Mouse (Mus musculus): ENCODE results near the gene Phlda3. TPM values are rescaled to one million over a fixed set of nuclear protein-coding genes. Genes with fewer than 3 reads are reported as not detected.

The Phlda3 gene
- 20.2 and 21.4 TPM in 2 replicates for polyA plus RNA-seq (2016; fragmentation: Nextera tagmentation; extraction: Ambion mirVana)

DNA sequence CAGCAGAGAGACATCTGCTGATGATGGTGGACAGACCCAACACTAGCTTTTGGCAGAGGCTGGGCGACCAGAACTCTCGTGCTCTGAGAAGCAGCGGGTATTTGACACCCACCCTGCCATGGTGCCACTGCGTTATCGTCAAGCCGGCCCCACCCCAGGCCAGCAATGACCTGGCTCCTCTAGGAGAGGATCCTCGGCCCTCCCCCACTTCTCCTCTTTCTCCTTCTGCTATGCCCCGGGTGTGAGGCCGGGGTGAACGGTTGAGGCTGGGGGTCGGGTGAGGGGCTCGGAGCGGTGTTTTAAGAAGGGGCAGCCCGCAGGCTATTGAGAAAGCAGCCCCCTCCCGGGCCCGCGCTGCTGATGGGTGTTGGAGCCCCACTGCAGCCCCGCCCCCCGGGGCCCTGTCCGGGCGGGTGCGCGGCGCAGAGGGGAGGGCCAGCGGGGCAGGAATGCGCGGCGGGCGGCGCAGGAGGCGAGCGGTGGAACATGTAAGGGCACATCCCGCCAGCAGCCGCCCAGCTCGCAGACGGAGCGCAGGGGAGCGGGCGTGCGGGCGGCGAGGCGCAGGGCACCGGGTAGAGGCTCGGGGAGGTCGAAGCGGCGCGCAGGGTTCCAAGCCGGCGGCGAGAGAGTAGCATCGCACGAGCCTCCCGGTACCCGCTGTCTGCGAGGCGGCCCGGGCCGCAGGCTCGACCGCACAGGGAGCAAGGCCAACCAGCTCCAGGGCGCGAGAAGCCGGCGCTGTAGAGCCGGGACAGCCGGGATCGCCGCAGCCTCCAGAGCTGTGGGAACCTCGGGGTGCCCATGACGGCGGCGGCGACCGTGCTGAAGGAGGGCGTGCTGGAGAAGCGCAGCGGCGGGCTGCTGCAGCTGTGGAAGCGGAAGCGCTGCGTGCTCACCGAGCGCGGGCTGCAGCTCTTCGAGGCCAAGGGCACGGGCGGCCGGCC is at the start of gene Phlda3:
Phlda3 (plus strand) TSS at position 475 of the 947 bp plus-strand sequence.
- WGBS = under 1% methylated on average over 90 of the region's 90 CpGs
- H3K36me3 ChIP-seq (replicated peaks) = peaks cover 15% of the 10 kb centered on the region

DNA sequence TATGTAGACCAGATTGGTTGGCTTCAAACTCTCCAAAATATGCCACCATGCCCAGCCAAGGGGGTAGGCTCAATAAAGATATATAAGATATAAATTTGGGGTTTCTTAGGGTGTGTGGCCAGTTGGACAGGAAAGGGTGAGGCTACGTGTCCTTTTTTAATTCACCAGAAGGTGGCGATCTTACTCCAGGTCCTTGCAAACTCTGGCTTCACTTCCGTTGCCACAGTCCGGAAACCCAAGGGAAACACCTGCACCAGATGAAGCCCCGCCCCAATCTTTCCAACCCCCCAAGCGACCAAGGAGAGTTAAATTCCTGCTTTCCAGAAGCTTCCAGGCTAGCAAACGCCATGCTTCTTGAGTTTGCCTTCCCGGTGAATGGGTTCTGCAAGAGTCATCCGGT is 46.4 kb upstream of the Phlda3 start:
- Histone ChIP-seq H3K4me1 (peaks cover 10% of the 10 kb centered on the region; the same call in 1 of the 2 replicates), H3K27ac (no peak overlapping the region), H3K9me3 (no peaks in the 10 kb centered on the region), H3K36me3 (replicated peaks) (no peaks in the 10 kb centered on the region), H3K4me3 (no peak overlapping the region), H3K27me3 (ENCODE audit: poor library complexity, severe bottlenecking) (no peaks in the 10 kb centered on the region)
- peak; percentile 65 for DNase-seq (ENCODE audit: extremely low spot score, low spot score)
- WGBS = 19% methylated on average over 9 of the region's 9 CpGs

More for the DNA sequence above, at the start of gene Phlda3:
- Histone ChIP-seq H3K4me1 (peaks cover 48% of the 10 kb centered on the region), H3K27ac (peak within 1 kb of the TSS; percentile 91), H3K27me3 (ENCODE audit: poor library complexity, severe bottlenecking) (peaks cover 68% of the 10 kb centered on the region), H3K9me3 (no peaks in the 10 kb centered on the region), H3K4me3 (peak within 1 kb of the TSS; percentile 65)
- DNase-seq (ENCODE audit: extremely low spot score, low spot score) = peak; percentile 65

DNA sequence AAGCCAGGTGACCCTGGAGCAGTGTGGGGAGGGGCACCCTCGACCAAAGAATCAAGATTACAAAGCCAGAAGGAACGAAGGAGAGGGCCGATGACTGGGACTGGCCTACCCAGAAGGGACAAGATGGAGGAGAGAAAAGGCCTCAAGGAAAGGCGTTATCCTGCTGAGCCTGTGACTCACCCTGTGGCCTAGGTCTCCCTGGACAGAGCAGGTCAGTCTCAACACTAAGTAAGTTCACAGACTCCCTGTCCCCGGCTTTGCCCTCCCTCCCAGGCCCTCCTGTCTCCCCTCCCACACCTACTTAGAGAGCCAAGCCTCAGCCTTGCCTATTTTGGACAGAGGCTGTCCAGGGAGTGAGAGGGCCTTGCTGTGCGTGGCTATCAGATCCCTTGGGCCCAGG is 45.9 kb upstream of the Phlda3 start, which contains the start of gene Csrp1:
Csrp1 (plus strand) TSS at position 79 of the 400 bp plus-strand sequence.
- H3K4me1 ChIP-seq = peaks cover 8% of the 10 kb centered on the region; the same call in 1 of the 2 replicates
- 0 out of 2 replicates have a peak within 1 kb of the TSS, but pooled peaks have one; percentile 25 for H3K27ac ChIP-seq
- H3K9me3 ChIP-seq = no peaks in the 10 kb centered on the region
- 70% methylated on average over 6 of the region's 6 CpGs for WGBS
- no peak within 1 kb of the TSS for H3K4me3 ChIP-seq
- H3K27me3 ChIP-seq (ENCODE audit: poor library complexity, severe bottlenecking) = no peaks in the 10 kb centered on the region
- no peaks in the 10 kb centered on the region for H3K36me3 ChIP-seq (replicated peaks)
- no peak for DNase-seq (ENCODE audit: extremely low spot score, low spot score)

GRCm38 (mm10) chr1:135723016-135723415 is 42.9 kb upstream of the Phlda3 start:
- Histone ChIP-seq H3K4me3 (no peak overlapping the region), H3K27ac (no peak overlapping the region), H3K4me1 (peaks cover 11% of the 10 kb centered on the region), H3K9me3 (no peaks in the 10 kb centered on the region), H3K27me3 (ENCODE audit: poor library complexity, severe bottlenecking) (peaks cover under 1% of the 10 kb centered on the region), H3K36me3 (replicated peaks) (no peaks in the 10 kb centered on the region)
- DNase-seq (ENCODE audit: extremely low spot score, low spot score) = no peak
- WGBS = 56% methylated on average over 1 of the region's 1 CpGs

- no peak overlapping the region for H3K4me3 ChIP-seq
- H3K27ac ChIP-seq = no peak overlapping the region
- H3K36me3 ChIP-seq (replicated peaks) = no peaks in the 10 kb centered on the region
- 70% methylated on average over 4 of the region's 4 CpGs for WGBS
- H3K4me1 ChIP-seq = peaks cover 22% of the 10 kb centered on the region
- peaks cover 7% of the 10 kb centered on the region for H3K27me3 ChIP-seq (ENCODE audit: poor library complexity, severe bottlenecking)
- no peak for DNase-seq (ENCODE audit: extremely low spot score, low spot score)
- no peaks in the 10 kb centered on the region for H3K9me3 ChIP-seq
Measured at GRCm38 (mm10) chr1:135724134-135724533, 41.8 kb upstream of the Phlda3 start.

GRCm38 (mm10) chr1:135725324-135725723 is 40.6 kb upstream of the Phlda3 start:
- no peaks in the 10 kb centered on the region for H3K36me3 ChIP-seq (replicated peaks)
- H3K27me3 ChIP-seq (ENCODE audit: poor library complexity, severe bottlenecking) = peaks cover 15% of the 10 kb centered on the region
- no peak overlapping the region for H3K27ac ChIP-seq
- peaks cover 26% of the 10 kb centered on the region for H3K4me1 ChIP-seq
- H3K4me3 ChIP-seq = no peak overlapping the region
- H3K9me3 ChIP-seq = no peaks in the 10 kb centered on the region
- WGBS = 92% methylated on average over 6 of the region's 6 CpGs
- DNase-seq (ENCODE audit: extremely low spot score, low spot score) = no peak

DNA sequence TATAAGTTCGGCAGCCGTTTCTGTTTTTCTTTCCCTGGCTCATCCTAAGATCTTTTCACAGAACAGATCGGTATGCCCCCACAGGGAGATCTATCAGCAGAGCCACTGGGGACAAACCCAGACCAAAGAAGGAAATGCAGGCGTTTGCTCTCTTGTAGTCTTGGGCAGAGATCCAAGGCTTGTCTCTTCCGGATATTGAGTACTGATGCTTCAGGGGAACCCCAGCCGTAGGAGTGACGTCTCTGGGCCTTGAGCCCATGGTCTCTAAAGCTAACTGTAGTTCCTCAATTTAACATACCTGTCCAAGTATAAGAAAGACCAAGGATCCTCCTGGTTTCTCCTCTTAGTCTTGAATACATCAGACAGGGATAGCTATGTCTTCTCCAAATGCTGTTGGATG is 40.0 kb upstream of the Phlda3 start:
- Histone ChIP-seq H3K4me1 (peaks cover 31% of the 10 kb centered on the region), H3K27me3 (ENCODE audit: poor library complexity, severe bottlenecking) (peaks cover 21% of the 10 kb centered on the region), H3K9me3 (no peaks in the 10 kb centered on the region), H3K4me3 (no peak overlapping the region), H3K36me3 (replicated peaks) (no peaks in the 10 kb centered on the region), H3K27ac (no peak overlapping the region)
- no peak for DNase-seq (ENCODE audit: extremely low spot score, low spot score)
- 90% methylated on average over 7 of the region's 7 CpGs for WGBS

- Histone ChIP-seq H3K36me3 (replicated peaks) (no peaks in the 10 kb centered on the region), H3K27ac (peak overlapping the region; percentile 87)
Measured at GRCm38 (mm10) chr1:135728631-135729366, 37.1 kb upstream of the Phlda3 start.

GRCm38 (mm10) chr1:135729367-135729713 is 36.6 kb upstream of the Phlda3 start:
- DNase-seq (ENCODE audit: extremely low spot score, low spot score) = no peak
- Histone ChIP-seq H3K9me3 (no peaks in the 10 kb centered on the region), H3K4me3 (peak overlapping the region; percentile 71), H3K36me3 (replicated peaks) (no peaks in the 10 kb centered on the region), H3K27ac (peak overlapping the region; percentile 87), H3K4me1 (peaks cover 63% of the 10 kb centered on the region), H3K27me3 (ENCODE audit: poor library complexity, severe bottlenecking) (peaks cover 24% of the 10 kb centered on the region)
- 0% methylated on average over 11 of the region's 11 CpGs for WGBS

More at GRCm38 (mm10) chr1:135728631-135729366, 37.1 kb upstream of the Phlda3 start:
- WGBS = 2% methylated on average over 35 of the region's 35 CpGs
- peaks cover 58% of the 10 kb centered on the region for H3K4me1 ChIP-seq
- H3K27me3 ChIP-seq (ENCODE audit: poor library complexity, severe bottlenecking) = peaks cover 24% of the 10 kb centered on the region
- peak; percentile 85 for DNase-seq (ENCODE audit: extremely low spot score, low spot score)
- H3K9me3 ChIP-seq = no peaks in the 10 kb centered on the region
- H3K4me3 ChIP-seq = peak overlapping the region; percentile 71

DNA sequence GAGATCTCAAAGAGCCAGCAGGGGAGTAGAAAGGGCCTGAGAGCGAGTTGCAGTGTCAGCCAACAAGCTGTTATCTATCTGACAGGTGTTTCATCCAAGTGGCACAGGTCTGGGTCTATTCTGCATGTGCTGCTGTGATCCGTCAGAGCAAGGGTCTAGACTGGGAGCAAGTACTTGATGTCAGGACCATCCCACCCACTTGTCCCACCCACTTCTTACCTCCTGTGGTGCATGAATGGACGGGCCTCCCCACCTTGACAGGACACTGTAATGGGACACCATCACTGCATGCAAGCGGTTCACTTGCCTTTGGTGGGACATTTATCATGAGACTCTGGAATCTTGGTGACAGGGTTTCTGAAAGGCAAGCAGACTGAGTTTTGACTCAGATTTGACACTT is 36.1 kb upstream of the Phlda3 start:
- no peak for DNase-seq (ENCODE audit: extremely low spot score, low spot score)
- H3K4me3 ChIP-seq = peak overlapping the region; percentile 71
- H3K27ac ChIP-seq = peak overlapping the region; percentile 87
- peaks cover 24% of the 10 kb centered on the region for H3K27me3 ChIP-seq (ENCODE audit: poor library complexity, severe bottlenecking)
- 21% methylated on average over 4 of the region's 4 CpGs for WGBS
- no peaks in the 10 kb centered on the region for H3K36me3 ChIP-seq (replicated peaks)
- H3K4me1 ChIP-seq = peaks cover 68% of the 10 kb centered on the region
- no peaks in the 10 kb centered on the region for H3K9me3 ChIP-seq

GRCm38 (mm10) chr1:135730296-135730695 is 35.6 kb upstream of the Phlda3 start:
- Histone ChIP-seq H3K4me1 (peaks cover 73% of the 10 kb centered on the region), H3K4me3 (peak overlapping the region; percentile 71)

GRCm38 (mm10) chr1:135731393-135731792 is 34.5 kb upstream of the Phlda3 start:
- no peak for DNase-seq (ENCODE audit: extremely low spot score, low spot score)
- Histone ChIP-seq H3K9me3 (no peaks in the 10 kb centered on the region), H3K4me1 (peaks cover 80% of the 10 kb centered on the region), H3K27ac (peak overlapping the region; percentile 67), H3K4me3 (no peak overlapping the region), H3K27me3 (ENCODE audit: poor library complexity, severe bottlenecking) (peaks cover 24% of the 10 kb centered on the region), H3K36me3 (replicated peaks) (no peaks in the 10 kb centered on the region)
- WGBS = 77% methylated on average over 7 of the region's 7 CpGs

More at GRCm38 (mm10) chr1:135730296-135730695, 35.6 kb upstream of the Phlda3 start:
- Histone ChIP-seq H3K27me3 (ENCODE audit: poor library complexity, severe bottlenecking) (peaks cover 24% of the 10 kb centered on the region), H3K27ac (peak overlapping the region; percentile 64), H3K36me3 (replicated peaks) (no peaks in the 10 kb centered on the region), H3K9me3 (no peaks in the 10 kb centered on the region)
- WGBS = 53% methylated on average over 3 of the region's 3 CpGs
- DNase-seq (ENCODE audit: extremely low spot score, low spot score) = no peak
